Mouse (Mus musculus): Measurements from ENCODE around the gene Orc1. TPM values are rescaled to one million over a fixed set of nuclear protein-coding genes. Genes with fewer than 3 reads are reported as not detected.

The Orc1 gene
- polyA plus RNA-seq (2014; fragmentation: Nextera tagmentation; extraction: Ambion mirVana) = 15.4 and 17.3 TPM in 2 replicates

DNA sequence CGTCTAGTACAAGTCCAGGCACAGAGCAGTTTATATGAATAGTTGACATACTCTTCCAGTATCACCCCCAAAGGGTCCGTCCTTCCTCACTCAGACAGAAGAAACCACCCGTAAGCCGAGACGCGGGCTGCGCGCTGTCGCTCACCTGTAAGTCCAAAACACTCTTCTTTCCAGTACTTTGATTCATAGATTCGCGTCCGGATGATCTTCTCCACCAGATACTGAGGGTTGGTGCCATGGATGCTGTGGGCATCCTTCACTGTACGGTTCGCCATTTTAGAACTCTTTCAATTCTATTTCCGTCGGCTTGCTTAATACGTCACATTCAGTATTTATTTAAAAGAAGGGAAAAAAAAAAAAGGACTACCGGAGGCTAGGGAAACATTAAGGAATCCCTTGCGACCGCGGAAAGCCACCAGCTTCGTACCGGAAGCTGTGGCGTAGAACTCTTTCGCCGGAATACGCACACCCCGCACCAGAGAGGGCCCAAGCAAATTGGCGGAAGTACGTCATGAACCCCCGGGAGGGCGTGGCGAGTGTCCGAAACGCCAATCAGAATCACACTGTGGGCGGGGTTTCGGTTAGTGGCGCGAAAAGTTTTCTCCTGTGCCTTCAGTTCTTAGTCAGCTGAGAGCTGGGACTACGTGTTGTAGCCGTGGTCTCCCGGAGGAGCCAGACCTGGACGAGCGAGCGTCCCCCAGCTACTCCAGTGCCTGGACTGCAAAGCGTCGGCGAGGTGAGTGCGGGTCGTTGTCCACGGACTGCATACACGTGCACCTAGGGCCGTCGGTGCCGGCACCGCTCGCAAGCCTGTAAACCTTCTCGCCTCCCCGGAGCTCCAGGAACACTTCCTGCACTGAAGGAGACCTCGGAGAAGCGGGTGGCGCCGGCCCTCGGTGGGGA lies at the start of gene Orc1, which contains the start of gene Prpf38a:
Gene Orc1, plus strand, starts transcription at position 584 of the 903 bp plus-strand sequence.
Gene Prpf38a, minus strand, starts transcription at position 497 of the 903 bp plus-strand sequence.
- peak within 1 kb of the TSS; percentile 67 for H3K27ac ChIP-seq (ENCODE audit: low read depth, low read length)
- under 1% methylated on average over 64 of the region's 64 CpGs for WGBS
- peaks cover 6% of the 10 kb centered on the region for H3K4me1 ChIP-seq (ENCODE audit: control insufficient read depth, insufficient read depth, low read length)
- H3K36me3 ChIP-seq (ENCODE audit: control insufficient read depth, insufficient read depth, low read length) = no peaks in the 10 kb centered on the region; the same call in 1 of the 2 replicates
- no peaks in the 10 kb centered on the region for H3K9me3 ChIP-seq (ENCODE audit: control insufficient read depth, low read length)
- H3K4me2 ChIP-seq = peak within 1 kb of the TSS; percentile 79
- ATAC-seq (ENCODE audit: low FRiP score) (peak; percentile 100), DNase-seq (ENCODE audit: low spot score, missing footprints) (peak; percentile 100)
- peak within 1 kb of the TSS; percentile 84 for H3K4me3 ChIP-seq (ENCODE audit: low read depth, low read length)
- no peaks in the 10 kb centered on the region for H3K27me3 ChIP-seq (ENCODE audit: control insufficient read depth, insufficient read depth, low read length)
- peak within 1 kb of the TSS; percentile 82 for H3K9ac ChIP-seq (ENCODE audit: low read length)

DNA sequence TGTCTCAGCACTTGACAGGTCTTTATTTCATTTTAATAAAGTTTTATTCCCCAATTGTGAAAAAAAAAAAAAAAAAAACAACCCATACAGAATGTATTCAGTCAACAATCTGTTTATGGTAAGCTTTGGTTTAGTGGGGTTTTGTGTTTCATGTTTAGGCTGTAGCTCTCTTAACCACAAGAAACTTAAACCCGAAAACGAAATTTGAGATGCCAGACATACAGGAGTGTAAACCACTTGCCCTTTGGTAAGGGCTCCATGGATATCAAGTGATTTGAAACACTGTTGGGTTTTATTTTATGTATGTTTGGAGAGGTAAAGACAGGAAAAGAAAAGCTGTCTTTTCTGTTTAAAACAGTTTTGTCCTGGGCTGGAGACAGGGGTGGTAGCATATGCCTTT lies 39.5 kb upstream of the Orc1 start:
- no peak overlapping the region for H3K27ac ChIP-seq (ENCODE audit: low read depth, low read length)
- WGBS = 94% methylated on average over 2 of the region's 2 CpGs
- no peak for ATAC-seq (ENCODE audit: low FRiP score)

DNA sequence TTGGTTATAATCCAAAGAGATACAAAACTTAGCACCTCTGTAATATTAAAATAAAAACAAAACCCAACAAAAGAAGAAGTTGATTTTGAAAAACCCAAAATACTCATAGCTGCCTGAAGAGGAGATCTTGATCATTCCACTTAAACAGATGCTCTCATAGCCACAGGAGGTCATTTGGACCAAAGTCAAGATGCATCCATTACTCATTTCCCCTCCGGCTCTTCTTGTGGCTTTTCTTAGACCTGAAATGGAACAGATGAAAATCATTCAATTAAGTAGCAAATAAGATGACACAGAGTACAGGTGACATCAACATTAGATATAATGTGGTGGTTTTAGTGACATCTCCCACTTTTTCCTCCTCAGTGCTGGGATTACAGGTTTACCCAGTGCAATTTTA lies 14.2 kb upstream of the Orc1 start:
- Histone ChIP-seq H3K4me1 (ENCODE audit: control insufficient read depth, insufficient read depth, low read length) (no peaks in the 10 kb centered on the region), H3K27ac (ENCODE audit: low read depth, low read length) (no peak overlapping the region), H3K9ac (ENCODE audit: low read length) (no peak overlapping the region), H3K36me3 (ENCODE audit: control insufficient read depth, insufficient read depth, low read length) (peaks cover 26% of the 10 kb centered on the region), H3K27me3 (ENCODE audit: control insufficient read depth, insufficient read depth, low read length) (no peaks in the 10 kb centered on the region), H3K4me3 (ENCODE audit: low read depth, low read length) (no peak overlapping the region), H3K4me2 (no peak overlapping the region), H3K9me3 (ENCODE audit: control insufficient read depth, low read length) (no peaks in the 10 kb centered on the region)
- peak; percentile 80 for DNase-seq (ENCODE audit: low spot score, missing footprints)
- WGBS = 84% methylated on average over 1 of the region's 1 CpGs
- no peak for ATAC-seq (ENCODE audit: low FRiP score)

More for the DNA sequence above, 39.5 kb upstream of the Orc1 start:
- no peaks in the 10 kb centered on the region for H3K4me1 ChIP-seq (ENCODE audit: control insufficient read depth, insufficient read depth, low read length)
- no peak for DNase-seq (ENCODE audit: low spot score, missing footprints)
- no peaks in the 10 kb centered on the region for H3K27me3 ChIP-seq (ENCODE audit: control insufficient read depth, insufficient read depth, low read length)
- no peak overlapping the region for H3K4me2 ChIP-seq
- no peaks in the 10 kb centered on the region; the same call in 1 of the 2 replicates for H3K36me3 ChIP-seq (ENCODE audit: control insufficient read depth, insufficient read depth, low read length)
- H3K4me3 ChIP-seq (ENCODE audit: low read depth, low read length) = no peak overlapping the region
- H3K9me3 ChIP-seq (ENCODE audit: control insufficient read depth, low read length) = no peaks in the 10 kb centered on the region
- no peak overlapping the region for H3K9ac ChIP-seq (ENCODE audit: low read length)

DNA sequence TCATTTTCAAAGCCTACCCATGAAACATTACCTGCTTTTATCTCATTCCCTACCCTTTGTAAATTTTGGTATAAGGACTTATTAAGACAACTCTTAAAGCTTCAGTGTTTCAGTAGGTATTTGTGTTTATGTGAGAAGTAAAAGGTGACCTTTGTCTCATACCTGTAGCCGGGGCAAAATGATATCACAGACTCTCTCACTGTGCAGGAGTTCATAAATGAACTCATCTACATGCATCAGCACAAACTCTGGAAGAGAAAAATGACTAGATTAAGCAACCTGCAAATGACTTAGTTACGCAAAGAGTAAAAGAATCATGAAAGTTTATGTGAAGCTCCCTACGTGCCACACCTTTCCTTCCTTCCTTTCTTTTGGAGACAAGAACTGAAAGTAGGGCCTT lies 6.6 kb upstream of the Orc1 start:
- Histone ChIP-seq H3K9ac (ENCODE audit: low read length) (no peak overlapping the region), H3K27ac (ENCODE audit: low read depth, low read length) (no peak overlapping the region), H3K4me3 (ENCODE audit: low read depth, low read length) (no peak overlapping the region), H3K27me3 (ENCODE audit: control insufficient read depth, insufficient read depth, low read length) (no peaks in the 10 kb centered on the region), H3K36me3 (ENCODE audit: control insufficient read depth, insufficient read depth, low read length) (peaks cover 12% of the 10 kb centered on the region), H3K4me1 (ENCODE audit: control insufficient read depth, insufficient read depth, low read length) (peaks cover 3% of the 10 kb centered on the region; the same call in 1 of the 2 replicates), H3K4me2 (no peak overlapping the region), H3K9me3 (ENCODE audit: control insufficient read depth, low read length) (no peaks in the 10 kb centered on the region)
- WGBS = 95% methylated on average over 3 of the region's 3 CpGs
- DNase-seq (ENCODE audit: low spot score, missing footprints) (peak; percentile 69), ATAC-seq (ENCODE audit: low FRiP score) (no peak)

DNA sequence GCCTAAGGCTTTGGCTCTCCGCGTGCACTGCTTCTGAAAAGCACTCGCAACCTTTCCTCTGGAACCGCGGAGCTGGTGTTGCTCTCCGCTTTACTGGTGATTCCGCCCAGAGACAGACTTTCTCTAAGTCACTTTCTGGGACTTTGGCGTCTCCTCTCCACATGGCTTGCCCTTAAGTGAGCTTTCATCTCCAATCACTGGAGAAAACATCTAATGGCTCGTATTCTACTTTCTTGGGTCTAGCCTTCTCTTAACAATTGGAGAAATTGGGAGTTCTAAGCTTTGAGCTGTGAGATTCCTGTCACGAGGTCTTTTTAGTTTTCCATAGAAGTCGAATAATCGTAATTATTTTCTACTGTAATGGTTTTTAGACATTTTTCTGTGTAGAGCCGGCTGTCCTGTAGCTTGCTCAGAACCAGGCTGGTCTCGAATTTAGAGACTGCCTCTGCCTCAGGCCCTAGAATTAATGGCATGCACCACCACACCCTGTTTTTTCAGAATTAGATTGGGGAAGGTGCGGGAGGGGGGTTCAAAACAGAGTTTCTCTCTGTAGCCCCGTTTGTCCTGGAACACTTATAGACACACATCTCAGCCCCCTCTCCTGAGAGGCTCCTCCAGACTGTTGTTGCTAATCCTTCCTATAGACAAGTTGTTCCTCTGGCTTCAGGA lies 654 bp downstream of the Orc1 start:
- Histone ChIP-seq H3K4me3 (ENCODE audit: low read depth, low read length) (peak overlapping the region; percentile 84), H3K27me3 (ENCODE audit: control insufficient read depth, insufficient read depth, low read length) (no peaks in the 10 kb centered on the region), H3K9me3 (ENCODE audit: control insufficient read depth, low read length) (no peaks in the 10 kb centered on the region), H3K27ac (ENCODE audit: low read depth, low read length) (peak overlapping the region; percentile 67), H3K36me3 (ENCODE audit: control insufficient read depth, insufficient read depth, low read length) (no peaks in the 10 kb centered on the region; the same call in 1 of the 2 replicates), H3K4me2 (peak overlapping the region; percentile 79), H3K4me1 (ENCODE audit: control insufficient read depth, insufficient read depth, low read length) (peaks cover 6% of the 10 kb centered on the region), H3K9ac (ENCODE audit: low read length) (peak overlapping the region; percentile 76)
- under 1% methylated on average over 16 of the region's 16 CpGs for WGBS
- ATAC-seq (ENCODE audit: low FRiP score) = 0 out of 2 replicates have a peak, but pooled peaks have one; percentile 3
- peak; percentile 91 for DNase-seq (ENCODE audit: low spot score, missing footprints)

DNA sequence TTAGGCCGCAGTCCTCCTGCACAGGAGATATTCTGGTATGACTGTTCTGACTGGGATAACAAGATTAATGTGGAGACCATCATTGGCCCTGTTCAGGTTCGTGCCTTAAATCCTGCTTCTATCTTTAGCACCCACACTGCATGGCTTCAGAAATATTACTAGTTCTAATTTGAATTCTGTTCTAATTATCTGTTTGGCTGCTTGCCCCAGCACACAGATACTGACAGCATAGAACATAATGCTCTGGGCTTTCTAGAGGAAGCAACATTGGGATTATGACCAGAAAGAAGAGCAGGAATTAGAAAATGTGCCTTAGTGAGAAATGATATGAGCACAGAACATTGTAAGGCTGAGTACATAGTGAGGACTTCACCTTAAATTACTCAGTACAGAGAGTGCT lies 14.2 kb downstream of the Orc1 start:
- Histone ChIP-seq H3K9me3 (ENCODE audit: control insufficient read depth, low read length) (no peaks in the 10 kb centered on the region), H3K36me3 (ENCODE audit: control insufficient read depth, insufficient read depth, low read length) (0 out of 2 replicates have a peak, but pooled peaks cover 3% of the 10 kb centered on the region), H3K27me3 (ENCODE audit: control insufficient read depth, insufficient read depth, low read length) (no peaks in the 10 kb centered on the region), H3K4me1 (ENCODE audit: control insufficient read depth, insufficient read depth, low read length) (no peaks in the 10 kb centered on the region), H3K4me2 (no peak overlapping the region), H3K27ac (ENCODE audit: low read depth, low read length) (no peak overlapping the region), H3K9ac (ENCODE audit: low read length) (no peak overlapping the region), H3K4me3 (ENCODE audit: low read depth, low read length) (no peak overlapping the region)
- ATAC-seq (ENCODE audit: low FRiP score) (no peak), DNase-seq (ENCODE audit: low spot score, missing footprints) (no peak)
- WGBS = 96% methylated on average over 2 of the region's 2 CpGs

DNA sequence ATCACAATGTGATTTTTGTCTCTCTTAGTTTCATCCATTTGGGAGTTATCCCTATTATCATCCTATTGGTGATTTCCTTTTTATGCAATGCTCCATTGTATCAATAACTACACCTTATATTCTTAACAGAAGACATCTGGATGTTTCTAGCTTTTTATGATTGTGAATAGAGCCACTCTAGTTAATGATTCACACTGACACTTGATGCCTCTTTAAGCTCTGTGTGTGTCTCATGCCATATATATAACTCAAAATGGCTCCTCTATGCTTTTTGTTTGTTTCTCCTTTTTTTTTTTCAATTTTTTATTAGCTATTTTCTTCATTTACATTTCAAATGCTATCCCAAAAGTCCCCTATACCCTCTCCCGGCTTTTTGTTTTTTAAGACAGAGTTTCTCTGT lies 16.6 kb downstream of the Orc1 start:
- Histone ChIP-seq H3K9me3 (ENCODE audit: control insufficient read depth, low read length) (no peaks in the 10 kb centered on the region), H3K4me1 (ENCODE audit: control insufficient read depth, insufficient read depth, low read length) (no peaks in the 10 kb centered on the region), H3K36me3 (ENCODE audit: control insufficient read depth, insufficient read depth, low read length) (peaks cover 5% of the 10 kb centered on the region), H3K27me3 (ENCODE audit: control insufficient read depth, insufficient read depth, low read length) (no peaks in the 10 kb centered on the region), H3K4me3 (ENCODE audit: low read depth, low read length) (no peak overlapping the region), H3K27ac (ENCODE audit: low read depth, low read length) (no peak overlapping the region), H3K9ac (ENCODE audit: low read length) (no peak overlapping the region), H3K4me2 (no peak overlapping the region)
- DNase-seq (ENCODE audit: low spot score, missing footprints) (no peak), ATAC-seq (ENCODE audit: low FRiP score) (no peak)
- WGBS = 81% methylated on average over 1 of the region's 1 CpGs

DNA sequence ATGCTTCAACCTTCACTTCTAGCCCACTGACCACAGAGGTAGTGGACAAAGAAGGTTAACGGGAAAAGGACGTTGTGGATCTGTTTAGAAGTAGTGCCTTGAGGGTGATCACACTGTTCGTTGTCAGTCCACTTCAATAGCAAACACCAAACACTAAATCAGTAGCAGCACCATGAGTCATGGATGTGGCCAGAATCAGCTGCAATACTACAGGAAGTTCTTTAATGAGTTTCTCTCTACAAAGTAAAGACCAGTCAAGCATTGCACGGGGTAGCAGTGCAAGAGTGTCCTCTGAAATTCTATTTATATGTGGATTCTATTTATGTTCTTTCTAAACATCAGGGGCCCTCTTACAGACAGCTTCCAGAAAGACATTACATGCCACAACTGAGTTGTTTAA lies 19.1 kb downstream of the Orc1 start:
- Histone ChIP-seq H3K27me3 (ENCODE audit: control insufficient read depth, insufficient read depth, low read length) (no peaks in the 10 kb centered on the region), H3K36me3 (ENCODE audit: control insufficient read depth, insufficient read depth, low read length) (peaks cover 12% of the 10 kb centered on the region), H3K9ac (ENCODE audit: low read length) (no peak overlapping the region), H3K4me1 (ENCODE audit: control insufficient read depth, insufficient read depth, low read length) (no peaks in the 10 kb centered on the region), H3K9me3 (ENCODE audit: control insufficient read depth, low read length) (no peaks in the 10 kb centered on the region), H3K27ac (ENCODE audit: low read depth, low read length) (no peak overlapping the region), H3K4me3 (ENCODE audit: low read depth, low read length) (no peak overlapping the region), H3K4me2 (no peak overlapping the region)
- ATAC-seq (ENCODE audit: low FRiP score) (no peak), DNase-seq (ENCODE audit: low spot score, missing footprints) (no peak)
- WGBS = 91% methylated on average over 4 of the region's 4 CpGs

DNA sequence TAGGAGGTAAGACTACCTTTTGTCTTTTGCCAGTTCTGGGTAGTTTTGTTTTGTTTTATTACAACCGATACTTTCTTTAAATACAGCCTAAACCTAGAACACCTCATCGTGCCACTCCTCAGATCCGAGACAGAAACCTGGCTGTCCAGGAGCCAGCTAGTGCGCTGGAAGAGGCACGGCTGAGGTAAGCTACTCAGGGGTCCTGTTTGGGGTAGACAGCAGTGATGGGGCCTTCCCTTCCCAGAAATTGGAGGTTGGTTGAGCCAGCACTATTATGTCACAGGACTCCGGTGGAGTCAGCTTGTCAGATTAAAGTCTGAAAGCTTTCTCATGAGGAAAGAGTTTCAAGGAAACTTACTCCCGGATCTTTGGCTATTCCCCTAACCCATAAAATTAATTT lies 22.6 kb downstream of the Orc1 start:
- DNase-seq (ENCODE audit: low spot score, missing footprints) = no peak
- Histone ChIP-seq H3K9ac (ENCODE audit: low read length) (no peak overlapping the region), H3K27ac (ENCODE audit: low read depth, low read length) (no peak overlapping the region), H3K27me3 (ENCODE audit: control insufficient read depth, insufficient read depth, low read length) (no peaks in the 10 kb centered on the region), H3K4me3 (ENCODE audit: low read depth, low read length) (no peak overlapping the region), H3K9me3 (ENCODE audit: control insufficient read depth, low read length) (no peaks in the 10 kb centered on the region), H3K4me2 (no peak overlapping the region), H3K36me3 (ENCODE audit: control insufficient read depth, insufficient read depth, low read length) (peaks cover 17% of the 10 kb centered on the region), H3K4me1 (ENCODE audit: control insufficient read depth, insufficient read depth, low read length) (no peaks in the 10 kb centered on the region)
- no peak for ATAC-seq (ENCODE audit: low FRiP score)
- 95% methylated on average over 7 of the region's 7 CpGs for WGBS
